Mouse (Mus musculus) heart, postnatal 36 days (tissue): ENCODE measurements at regions not wholly inside any gene's neighbourhood (a gene's known extent, or its start where the extent isn't known, plus 50 kb on each side); places are given as distances from the start of the nearest gene placed in this dataset.

Experiments used
- DNase-seq, 2 experiments: peaks; one replicate each; pipeline ENCODE4 v3.0.0; 2021 to 2022
- intact Hi-C: fragments of 180-260 bp; cut with DNase I; formaldehyde crosslinking; loops from one replicate; pipeline ENCODE4 v1.15.1; 2025

GRCm38 (mm10) chr3:49282679-49283078, 474.4 kb downstream of the Pcdh18 start:
- intact Hi-C loops = no loop called here
- DNase-seq = no peak

GRCm38 (mm10) chr3:49278356-49278755, 478.8 kb downstream of the Pcdh18 start:
- intact Hi-C loops = no loop called here
- no peak for DNase-seq

- intact Hi-C loops = no loop called here
- no peak for DNase-seq
Observed at GRCm38 (mm10) chr3:49274286-49274923, 482.7 kb downstream of the Pcdh18 start.

- intact Hi-C loops = loop anchor here (10.0 kb wide), 1 partner anchor 809 kb away; no protein-coding TSS in a partner anchor
- DNase-seq = no peak
Observed at GRCm38 (mm10) chr3:49266048-49266447, 491.1 kb downstream of the Pcdh18 start.
